Mouse (Mus musculus): ENCODE measurements at regions not wholly inside any gene's neighbourhood (a gene's known extent, or its start where the extent isn't known, plus 50 kb on each side); places are given as distances from the start of the nearest gene placed in this dataset.

GRCm38 (mm10) chr9:23651300-23651699, 428.4 kb downstream of the Bmper start:
- Histone ChIP-seq H3K36me3 (ENCODE audit: control insufficient read depth in 1 of 2, insufficient read depth in 2 of 2, low read length in 2 of 2) (no peaks in the 10 kb centered on the region), H3K79me2 (ENCODE audit: control insufficient read depth, insufficient read depth, low read length, poor library complexity) (no peaks in the 10 kb centered on the region), H3K27me3 (ENCODE audit: control insufficient read depth in 1 of 2, insufficient read depth in 2 of 2, low read length in 2 of 2) (no peaks in the 10 kb centered on the region), H3K9me3 (replicated peaks; ENCODE audit: insufficient read depth, low read length) (no peaks in the 10 kb centered on the region), H3K4me1 (ENCODE audit: control insufficient read depth in 1 of 2, insufficient read depth in 2 of 2, low read length in 2 of 2) (no peaks in the 10 kb centered on the region), H3K9ac (ENCODE audit: control insufficient read depth, low read depth, low read length, poor library complexity, severe bottlenecking) (no peak overlapping the region), H3K27ac (ENCODE audit: control insufficient read depth, low read depth, low read length) (no peak overlapping the region), H3K4me3 (ENCODE audit: control insufficient read depth in 1 of 2, insufficient read depth in 1 of 2, low read depth in 2 of 2, low read length in 2 of 2) (no peak overlapping the region)
- DNase-seq (ENCODE audit: low read depth, low spot score) = no peak
- TF ChIP-seq JUND (IDR thresholded peaks at IDR 0.05; ENCODE audit: low read depth, low read length) = no peak
- no peak for TF ChIP-seq MAZ (IDR thresholded peaks at IDR 0.05; ENCODE audit: low read depth, low read length)
- TF ChIP-seq POLR2A (IDR thresholded peaks at IDR 0.05; ENCODE audit: control insufficient read depth in 1 of 2, insufficient read depth in 1 of 2, low read depth in 1 of 2, low read length in 2 of 2, poor library complexity in 1 of 2) = no peak
- TF ChIP-seq ZC3H11A (IDR thresholded peaks at IDR 0.05; ENCODE audit: low read depth, low read length) = no peak
- no peak for TF ChIP-seq RAD21 (IDR thresholded peaks at IDR 0.05; ENCODE audit: low read depth, low read length)
- no peak for TF ChIP-seq SIN3A (IDR thresholded peaks at IDR 0.05; ENCODE audit: low read length)
- TF ChIP-seq HCFC1 (IDR thresholded peaks at IDR 0.05; ENCODE audit: low read depth, low read length) = no peak
- no peak for TF ChIP-seq EP300 (IDR thresholded peaks at IDR 0.05; ENCODE audit: low read depth in 1 of 2, low read length in 2 of 2)
- TF ChIP-seq MXI1 (IDR thresholded peaks at IDR 0.05; ENCODE audit: low read depth, low read length) = no peak
- no peak for TF ChIP-seq NRF1 (IDR thresholded peaks at IDR 0.05; ENCODE audit: insufficient read depth, low read depth, low read length, poor library complexity, severe bottlenecking)
- TF ChIP-seq USF1 (IDR thresholded peaks at IDR 0.05; ENCODE audit: low read depth, low read length) = no peak
- no peak for TF ChIP-seq E2F4 (IDR thresholded peaks at IDR 0.05; ENCODE audit: borderline replicate concordance, low read depth, low read length)
- TF ChIP-seq MYC (IDR thresholded peaks at IDR 0.05; ENCODE audit: low read depth, low read length) = no peak
- TF ChIP-seq TCF12 (IDR thresholded peaks at IDR 0.05; ENCODE audit: low read depth, low read length) = no peak
- TF ChIP-seq MAX (IDR thresholded peaks at IDR 0.05; ENCODE audit: low read length) = no peak
- TF ChIP-seq MAFK (IDR thresholded peaks at IDR 0.05; ENCODE audit: borderline replicate concordance, low read depth, low read length) = no peak

- no peak overlapping the region for H3K27ac ChIP-seq (ENCODE audit: control insufficient read depth, low read depth, low read length)
- H3K4me3 ChIP-seq (ENCODE audit: control insufficient read depth in 1 of 2, insufficient read depth in 1 of 2, low read depth in 2 of 2, low read length in 2 of 2) = no peak overlapping the region
- H3K79me2 ChIP-seq (ENCODE audit: control insufficient read depth, insufficient read depth, low read length, poor library complexity) = no peaks in the 10 kb centered on the region
- DNase-seq (ENCODE audit: low read depth, low spot score) = no peak
- TF ChIP-seq USF1 (IDR thresholded peaks at IDR 0.05; ENCODE audit: low read depth, low read length) (no peak), TCF12 (IDR thresholded peaks at IDR 0.05; ENCODE audit: low read depth, low read length) (no peak), POLR2AphosphoS2 (IDR thresholded peaks at IDR 0.05; ENCODE audit: low read length) (no peak), KAT2A (conservative IDR thresholded peaks at IDR 0.05; ENCODE audit: low read depth, low read length) (no peak), ZC3H11A (IDR thresholded peaks at IDR 0.05; ENCODE audit: low read depth, low read length) (no peak), MEF2A (IDR thresholded peaks at IDR 0.05; ENCODE audit: extremely low read depth, insufficient replicate concordance, low read depth, low read length, poor library complexity, severe bottlenecking) (no peak), MAZ (IDR thresholded peaks at IDR 0.05; ENCODE audit: low read depth, low read length) (no peak), USF2 (IDR thresholded peaks at IDR 0.05; ENCODE audit: borderline replicate concordance in 1 of 2, insufficient read depth in 1 of 2, low read depth in 1 of 2, low read length in 2 of 2) (no peak), UBTF (IDR thresholded peaks at IDR 0.05; ENCODE audit: borderline replicate concordance, insufficient read depth, low read depth, low read length) (no peak), CHD2 (IDR thresholded peaks at IDR 0.05; ENCODE audit: low read length) (no peak), JUND (IDR thresholded peaks at IDR 0.05; ENCODE audit: low read depth, low read length) (no peak), TBP (IDR thresholded peaks at IDR 0.05; ENCODE audit: low read depth, low read length) (no peak), GABPA (IDR thresholded peaks at IDR 0.05; ENCODE audit: low read depth, low read length) (no peak), EP300 (IDR thresholded peaks at IDR 0.05; ENCODE audit: low read depth in 1 of 2, low read length in 2 of 2) (no peak), GATA1 (IDR thresholded peaks at IDR 0.05; ENCODE audit: low read depth, low read length) (no peak), MAFK (IDR thresholded peaks at IDR 0.05; ENCODE audit: borderline replicate concordance, low read depth, low read length) (no peak)
- no peaks in the 10 kb centered on the region for H3K36me3 ChIP-seq (ENCODE audit: control insufficient read depth in 1 of 2, insufficient read depth in 2 of 2, low read length in 2 of 2)
- no peaks in the 10 kb centered on the region for H3K27me3 ChIP-seq (ENCODE audit: control insufficient read depth in 1 of 2, insufficient read depth in 2 of 2, low read length in 2 of 2)
- no peak overlapping the region for H3K9ac ChIP-seq (ENCODE audit: control insufficient read depth, low read depth, low read length, poor library complexity, severe bottlenecking)
- no peaks in the 10 kb centered on the region for H3K9me3 ChIP-seq (replicated peaks; ENCODE audit: insufficient read depth, low read length)
- H3K4me1 ChIP-seq (ENCODE audit: control insufficient read depth in 1 of 2, insufficient read depth in 2 of 2, low read length in 2 of 2) = no peaks in the 10 kb centered on the region
Observed at GRCm38 (mm10) chr9:23653086-23653485, 430.2 kb downstream of the Bmper start.
